Mouse (Mus musculus) MEL (cell line): Measurements from ENCODE around the gene Gabbr2. TPM values are rescaled to one million over a fixed set of nuclear protein-coding genes. Genes with fewer than 3 reads are reported as not detected.

Experiments
- DNase-seq: peaks from one replicate; pipeline ENCODE4 v3.0.0; 2011; ENCODE audit warnings: low read depth, low spot score
- H3K27ac ChIP-seq: 2 replicates; pipeline ENCODE4 v1.5.1; 2012; ENCODE audit warnings: low read depth, mild to moderate bottlenecking, control low read depth, low read length, moderate library complexity; ENCODE audit not compliant: control insufficient read depth
- H3K27me3 ChIP-seq, 2 experiments: fragments of 150-350 bp in 1 of 2; sonication (generic) in 1 of 2; 2 replicates each; pipeline ENCODE4 v1.6.1; 2012; ENCODE audit warnings: low read length in 2 of 2, mild to moderate bottlenecking in 2 of 2, improper control_type of control experiment in 1 of 2, moderate library complexity in 1 of 2; ENCODE audit not compliant: insufficient read depth in 2 of 2, control insufficient read depth in 1 of 2
- H3K36me3 ChIP-seq, 2 experiments: 2 replicates each; pipeline ENCODE4 v1.6.1; 2012 to 2014; ENCODE audit warnings: low read length in 2 of 2, improper control_type of control experiment in 1 of 2, inconsistent platforms in 1 of 2, mild to moderate bottlenecking in 1 of 2; ENCODE audit not compliant: insufficient read depth in 2 of 2, control insufficient read depth in 1 of 2
- H3K4me1 ChIP-seq, 2 experiments: fragments of 150-350 bp in 1 of 2; sonication (generic) in 1 of 2; 2 replicates each; pipeline ENCODE4 v1.6.1; 2012; ENCODE audit warnings: low read length in 2 of 2, improper control_type of control experiment in 1 of 2, mild to moderate bottlenecking in 1 of 2; ENCODE audit not compliant: insufficient read depth in 2 of 2, control insufficient read depth in 1 of 2
- H3K4me3 ChIP-seq, 2 experiments: fragments of 150-350 bp in 1 of 2; sonication (generic) in 1 of 2; 2 replicates each; pipeline ENCODE4 v1.5.1; 2012; ENCODE audit warnings: low read depth in 2 of 2, low read length in 2 of 2, mild to moderate bottlenecking in 2 of 2, moderate library complexity in 2 of 2, control low read depth in 1 of 2, improper control_type of control experiment in 1 of 2; ENCODE audit not compliant: control insufficient read depth in 1 of 2, insufficient read depth in 1 of 2
- H3K79me2 ChIP-seq: 2 replicates; pipeline ENCODE4 v1.6.1; 2012; ENCODE audit warnings: mild to moderate bottlenecking, low read length, moderate library complexity; ENCODE audit not compliant: control insufficient read depth, poor library complexity, insufficient read depth
- H3K9ac ChIP-seq: 2 replicates; pipeline ENCODE4 v1.6.1; 2012; ENCODE audit warnings: low read depth, mild to moderate bottlenecking, control low read depth, low read length, moderate library complexity; ENCODE audit not compliant: control insufficient read depth, poor library complexity, severe bottlenecking
- H3K9me3 ChIP-seq: fragments of 150-350 bp; sonication (generic); replicated peaks from 2 replicates; pipeline ENCODE4 v1.6.1; 2012; ENCODE audit warnings: mild to moderate bottlenecking, low read length, improper control_type of control experiment, moderate library complexity; ENCODE audit not compliant: insufficient read depth
- BHLHE40 ChIP-seq: IDR thresholded peaks from 2 replicates; pipeline ENCODE4 v1.6.1; 2012; ENCODE audit warnings: low read depth, mild to moderate bottlenecking, inconsistent platforms, low read length, improper control_type of control experiment, borderline replicate concordance
- E2F4 ChIP-seq: IDR thresholded peaks from 2 replicates; pipeline ENCODE4 v1.6.1; 2011; ENCODE audit warnings: low read depth, low read length, improper control_type of control experiment, borderline replicate concordance
- ELF1 ChIP-seq: IDR thresholded peaks from 2 replicates; pipeline ENCODE4 v1.6.1; 2014; ENCODE audit warnings: low read depth, mild to moderate bottlenecking, inconsistent platforms, low read length, improper control_type of control experiment, moderate library complexity
- EP300 ChIP-seq, 2 experiments: IDR thresholded peaks; 2 replicates each; pipeline ENCODE4 v1.6.1; 2011; ENCODE audit warnings: improper control_type of control experiment in 2 of 2, low read length in 2 of 2, low read depth in 1 of 2, mild to moderate bottlenecking in 1 of 2
- GABPA ChIP-seq: IDR thresholded peaks from 2 replicates; pipeline ENCODE4 v1.6.1; 2012; ENCODE audit warnings: low read depth, mild to moderate bottlenecking, inconsistent platforms, low read length, improper control_type of control experiment, moderate library complexity
- GATA1 ChIP-seq: IDR thresholded peaks from 2 replicates; pipeline ENCODE4 v1.6.1; 2011; ENCODE audit warnings: low read depth, low read length, improper control_type of control experiment
- HCFC1 ChIP-seq: IDR thresholded peaks from 2 replicates; pipeline ENCODE4 v1.6.1; 2012; ENCODE audit warnings: low read depth, mild to moderate bottlenecking, inconsistent platforms, low read length, improper control_type of control experiment, moderate library complexity
- MAFK ChIP-seq: IDR thresholded peaks from 2 replicates; pipeline ENCODE4 v1.6.1; 2011; ENCODE audit warnings: low read depth, mild to moderate bottlenecking, low read length, improper control_type of control experiment, borderline replicate concordance
- MAX ChIP-seq: IDR thresholded peaks from 2 replicates; pipeline ENCODE4 v1.6.1; 2011; ENCODE audit warnings: low read length, improper control_type of control experiment
- MAZ ChIP-seq: IDR thresholded peaks from 2 replicates; pipeline ENCODE4 v1.6.1; 2012; ENCODE audit warnings: low read depth, mild to moderate bottlenecking, inconsistent platforms, low read length, improper control_type of control experiment
- MXI1 ChIP-seq: IDR thresholded peaks from 2 replicates; pipeline ENCODE4 v1.6.1; 2011; ENCODE audit warnings: mild to moderate bottlenecking, low read depth, low read length, improper control_type of control experiment
- MYC ChIP-seq: IDR thresholded peaks from 2 replicates; pipeline ENCODE4 v1.6.1; 2011; ENCODE audit warnings: low read depth, mild to moderate bottlenecking, low read length, improper control_type of control experiment, moderate library complexity
- NELFE ChIP-seq: IDR thresholded peaks from 2 replicates; pipeline ENCODE4 v1.6.1; 2011; ENCODE audit warnings: low read depth, low read length, improper control_type of control experiment
- POLR2AphosphoS2 ChIP-seq: IDR thresholded peaks from 2 replicates; pipeline ENCODE4 v1.6.1; 2011; ENCODE audit warnings: low read length, improper control_type of control experiment
- TCF12 ChIP-seq: IDR thresholded peaks from 2 replicates; pipeline ENCODE4 v1.6.1; 2014; ENCODE audit warnings: low read depth, mild to moderate bottlenecking, inconsistent platforms, low read length, improper control_type of control experiment, moderate library complexity
- USF1 ChIP-seq: IDR thresholded peaks from 2 replicates; pipeline ENCODE4 v1.6.1; 2014; ENCODE audit warnings: low read depth, mild to moderate bottlenecking, inconsistent platforms, low read length, improper control_type of control experiment, moderate library complexity
- USF2 ChIP-seq, 2 experiments: IDR thresholded peaks; 2 replicates each; pipeline ENCODE4 v1.6.1; 2011 to 2012; ENCODE audit warnings: improper control_type of control experiment in 2 of 2, low read length in 2 of 2, borderline replicate concordance in 1 of 2, inconsistent platforms in 1 of 2, low read depth in 1 of 2, mild to moderate bottlenecking in 1 of 2; ENCODE audit not compliant: insufficient read depth in 1 of 2
- ZKSCAN1 ChIP-seq: IDR thresholded peaks from 2 replicates; pipeline ENCODE4 v1.6.1; 2012; ENCODE audit warnings: low read depth, mild to moderate bottlenecking, inconsistent platforms, low read length, improper control_type of control experiment, moderate library complexity
- polyA plus RNA-seq, 2 experiments: library from polyadenylated mRNA; stranded (reverse) in 1 of 2; unstranded in 1 of 2; fragments of >175 nt in 1 of 2; fragments of >200 nt in 1 of 2; gene quantifications; 2 replicates each; pipeline versions ENCODE4 v1.2.1 to v1.2.4; 2012; ENCODE audit warnings: low replicate concordance in 2 of 2, low read depth in 1 of 2; ENCODE audit not compliant: insufficient read length in 2 of 2, insufficient read depth in 1 of 2, missing spikeins in 1 of 2
- total RNA-seq: library from RNA; depleted of rRNA; stranded (reverse); fragments of 300-350 nt; gene quantifications from 2 replicates; pipeline ENCODE4 v1.2.3, GENCODE M21; 2012

Gene Gabbr2
- total and polyA plus RNA-seq, 3 experiments: not detected

DNA sequence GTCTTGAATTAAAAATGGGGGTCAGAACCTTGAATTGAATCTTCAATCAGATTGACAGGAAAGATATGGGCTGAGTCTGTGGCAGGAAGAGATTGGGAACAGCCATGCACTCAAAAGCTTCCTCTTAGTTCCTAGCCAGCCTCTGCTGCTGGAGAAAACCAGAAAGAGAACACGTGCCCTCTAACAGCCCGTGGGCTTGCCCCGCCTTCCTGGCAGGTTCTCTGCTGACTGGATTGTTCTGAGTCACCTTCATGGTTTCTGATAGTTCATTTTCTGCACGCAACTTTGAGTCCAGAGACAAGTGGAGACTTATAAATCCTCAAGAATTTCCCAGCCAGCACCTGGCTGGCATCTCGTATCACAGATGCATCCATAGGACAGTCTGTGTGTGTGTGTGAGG is 123.5 kb downstream of the Gabbr2 start:
- Histone ChIP-seq H3K4me3 (no peak overlapping the region), H3K79me2 (no peaks in the 10 kb centered on the region)
- TF ChIP-seq GABPA (no peak), GATA1 (no peak), POLR2AphosphoS2 (no peak), MYC (0 out of 2 replicates have a peak, but pooled peaks have one; percentile 29), NELFE (no peak), BHLHE40 (peak; percentile 61; the same call in 1 of the 2 replicates), MAX (peak; percentile 68), HCFC1 (no peak), USF1 (peak; percentile 78), TCF12 (no peak), ELF1 (no peak), MXI1 (peak; percentile 43; the same call in 1 of the 2 replicates), USF2 (IDR thresholded peaks at IDR 0.05; ENCODE audit: borderline replicate concordance in 1 of 2, insufficient read depth in 1 of 2, low read depth in 1 of 2, low read length in 2 of 2) (0 out of 4 replicates have a peak, but pooled peaks of 1 of the 2 experiments have one; percentile 18), MAFK (no peak)
- TF ChIP-seq, all 39 proteins: peak for 6
- no peaks in the 10 kb centered on the region for H3K27me3 ChIP-seq
- no peaks in the 10 kb centered on the region; a peak in 1 of 4 replicates for H3K36me3 ChIP-seq
- peaks cover 0 to 11% of the 10 kb centered on the region in 2 experiments; a peak in 2 of 4 replicates for H3K4me1 ChIP-seq
- H3K9me3 ChIP-seq: no peaks in the 10 kb centered on the region
- H3K9ac ChIP-seq: no peak overlapping the region
- H3K27ac ChIP-seq: no peak overlapping the region
- DNase-seq: peak; percentile 37

DNA sequence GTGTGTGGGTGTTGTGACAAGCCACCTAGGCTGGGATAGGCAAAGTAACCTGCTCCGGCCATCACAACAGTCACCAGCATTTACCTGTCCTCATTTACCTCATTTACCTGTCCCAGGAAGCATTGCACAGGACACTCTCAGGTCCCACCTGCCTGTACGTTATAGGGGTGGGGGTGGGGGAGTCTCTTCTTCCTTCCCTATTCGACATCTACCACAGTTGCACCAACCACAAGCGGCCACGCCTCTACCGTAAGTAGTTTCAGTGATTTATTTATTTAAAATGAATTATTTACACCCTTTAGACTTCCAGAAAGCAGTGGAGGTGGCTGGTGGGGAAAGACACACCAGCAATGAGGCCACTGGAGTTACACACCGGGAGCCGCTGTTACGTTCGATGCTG is 123.9 kb downstream of the Gabbr2 start:
- H3K9me3 ChIP-seq: no peaks in the 10 kb centered on the region
- DNase-seq: no peak
- no peak overlapping the region for H3K27ac ChIP-seq
- no peak overlapping the region for H3K4me3 ChIP-seq
- peaks cover 0 to 4% of the 10 kb centered on the region in 2 experiments; a peak in 2 of 4 replicates for H3K36me3 ChIP-seq
- H3K9ac ChIP-seq: no peak overlapping the region
- no peaks in the 10 kb centered on the region for H3K27me3 ChIP-seq
- no peaks in the 10 kb centered on the region for H3K79me2 ChIP-seq
- H3K4me1 ChIP-seq: peaks cover 0 to 15% of the 10 kb centered on the region in 2 experiments; a peak in 2 of 4 replicates
- TF ChIP-seq EP300 (IDR thresholded peaks at IDR 0.05; ENCODE audit: low read depth in 1 of 2, low read length in 2 of 2) (no peak), E2F4 (no peak), ZKSCAN1 (no peak), MXI1 (no peak), MAFK (no peak), MAZ (no peak)
